Mouse (Mus musculus) T-cell, adult 66 days (primary cell): ENCODE measurements around the gene Rhobtb3. TPM values are rescaled to one million over a fixed set of nuclear protein-coding genes. Genes with fewer than 3 reads are reported as not detected.

Experiments used
- total RNA-seq, 2 experiments: library from RNA; stranded (reverse); gene quantifications; 3 replicates in 1 of 2; 4 replicates in 1 of 2; pipeline ENCODE4 v1.2.4; 2023

The Rhobtb3 gene
- under 1 TPM in 1 of 2 experiments, not detected in 1; 0.32 TPM for total RNA-seq

DNA sequence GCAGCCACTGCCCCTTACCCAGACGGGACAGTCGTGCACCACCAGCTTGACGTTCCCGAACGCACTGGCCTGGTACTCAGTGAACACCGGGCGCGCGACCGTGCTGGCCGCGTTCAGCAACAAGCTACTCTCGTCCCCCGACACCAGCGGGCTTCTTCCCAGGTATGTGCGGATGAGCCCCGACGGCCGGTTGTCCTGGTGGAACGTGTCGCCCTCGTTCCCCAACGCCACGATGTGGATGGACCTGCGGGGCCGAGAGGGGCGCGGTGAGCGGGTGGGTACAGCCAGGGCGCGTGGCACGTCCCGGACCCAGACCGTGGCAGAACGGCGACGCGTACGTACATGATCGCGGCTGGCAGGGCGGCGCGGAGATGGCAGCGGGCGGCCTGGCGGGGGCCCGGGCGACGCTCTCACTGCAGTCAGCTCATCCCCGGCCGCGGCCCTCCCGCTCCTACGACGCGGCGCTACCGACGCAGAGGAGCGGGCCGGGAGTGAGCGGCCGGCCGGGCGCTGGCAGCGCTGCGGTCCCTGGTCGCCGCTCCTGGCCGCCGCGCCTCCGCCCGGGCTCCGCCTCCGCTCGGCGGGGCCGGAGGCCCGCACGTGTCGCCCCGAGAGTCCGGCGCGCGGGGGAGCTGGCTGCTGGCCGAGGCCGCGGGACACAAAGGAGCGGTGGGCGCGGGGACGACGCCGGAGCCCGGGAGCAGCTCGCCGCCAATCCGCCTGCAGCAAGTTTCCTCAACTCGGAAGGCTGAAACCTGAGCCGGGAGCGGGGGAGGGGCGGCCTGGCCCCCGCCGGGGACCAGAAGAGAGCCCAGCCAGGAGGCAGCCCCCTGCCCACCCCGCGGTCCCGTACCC, at the start of gene Rhobtb3:
TSS of gene Rhobtb3 (minus strand) at position 737 of the 855 bp plus-strand sequence.

GRCm38 (mm10) chr13:75966850-75967249, 23.1 kb upstream of the Rhobtb3 start, which contains the start of gene Spata9:
Gene Spata9, plus strand, starts transcription at chr13:75967150.

DNA sequence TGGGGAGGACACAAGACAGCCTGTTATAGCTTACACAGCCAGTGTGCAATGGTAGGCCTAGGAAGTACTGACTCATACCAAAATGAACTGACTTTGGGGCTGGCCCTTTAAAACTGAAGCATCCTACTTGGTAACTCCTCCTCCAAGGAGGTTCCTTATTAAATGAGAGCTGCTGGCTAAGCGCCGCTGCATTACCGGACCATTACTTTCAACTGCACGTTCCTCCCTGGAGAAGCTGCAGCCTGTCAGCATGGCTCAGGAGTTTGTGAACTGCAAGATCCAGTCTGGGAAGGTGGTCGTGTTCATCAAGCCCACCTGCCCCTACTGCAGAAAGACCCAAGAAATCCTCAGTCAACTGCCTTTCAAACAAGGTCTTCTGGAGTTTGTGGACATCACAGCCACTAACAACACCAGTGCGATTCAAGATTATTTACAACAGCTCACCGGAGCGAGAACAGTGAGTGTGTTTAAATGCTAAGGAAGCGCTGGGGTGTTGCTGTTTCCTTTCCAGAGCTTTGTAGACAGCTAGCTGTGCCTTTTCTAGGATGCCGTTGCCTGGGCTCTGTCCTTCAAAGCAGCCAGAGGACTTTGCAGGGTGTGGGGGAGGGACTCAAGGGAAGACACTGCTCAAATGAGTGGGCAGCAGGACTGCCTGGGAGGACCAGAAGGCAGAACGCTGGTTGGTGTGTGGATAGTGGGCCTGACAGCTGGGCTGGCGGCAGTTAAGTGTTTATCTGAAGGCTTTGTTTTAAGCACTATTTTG, 103.8 kb downstream of the Rhobtb3 start, which contains the start of gene Glrx:
TSS of gene Glrx (plus strand) at position 150 of the 763 bp plus-strand sequence.

Other genes starting within 250 kb of the Rhobtb3 start
- 1 to 10 TPM; 3.6 to 8.0 TPM for gene Ell2, start 237.2 kb downstream of the Rhobtb3 start, total RNA-seq
- 10 to 100 TPM; 20.3 to 27.3 TPM for gene Glrx, start 104.1 kb downstream of the Rhobtb3 start, total RNA-seq
- not detected for gene Spata9, start 23.2 kb upstream of the Rhobtb3 start, total RNA-seq
- 1 to 10 TPM; 7.1 to 7.9 TPM for gene Rfesd, start 74.8 kb upstream of the Rhobtb3 start, total RNA-seq
- not detected for gene Gpr150, start 113.1 kb upstream of the Rhobtb3 start, total RNA-seq
- 1 to 10 TPM; 7.4 to 8.9 TPM for gene Arsk, start 154.7 kb upstream of the Rhobtb3 start, total RNA-seq
- gene Ttc37, start 154.8 kb upstream of the Rhobtb3 start, total RNA-seq, result 10 to 100 TPM; 36.5 to 37.7 TPM